Mouse (Mus musculus) intestine, embryonic 14.5 days (tissue): ENCODE data around the gene Fam181b. TPM values are rescaled to one million over a fixed set of nuclear protein-coding genes. Genes with fewer than 3 reads are reported as not detected.

ENCODE experiments used
- ATAC-seq: fragments of 200-750 bp; cut with Nextera tagmentation; replicated peaks from 2 replicates; pipeline ENCODE4 v1.8.0; 2017; ENCODE audit warnings: low read depth, moderate number of reproducible peaks, moderate TSS enrichment, moderate library complexity; ENCODE audit not compliant: low FRiP score, low TSS enrichment
- DNase-seq: peaks from one replicate; pipeline ENCODE4 v3.0.0-alpha.2; 2018; ENCODE audit warnings: low spot score
- H3K27ac ChIP-seq: fragments of 300-500 bp; sonication (generic); 2 replicates; pipeline ENCODE4 v1.5.1; 2014; ENCODE audit warnings: low read depth, mild to moderate bottlenecking, control low read depth
- H3K27me3 ChIP-seq: fragments of 300-500 bp; sonication (generic); replicated peaks from 2 replicates; pipeline ENCODE4 v1.6.1; 2014; ENCODE audit warnings: low read length, control low read depth; ENCODE audit not compliant: control insufficient read depth, insufficient read depth
- H3K36me3 ChIP-seq: fragments of 300-500 bp; sonication (generic); 2 replicates; pipeline ENCODE4 v1.6.1; 2014; ENCODE audit warnings: low read length, control low read depth; ENCODE audit not compliant: control insufficient read depth, insufficient read depth
- H3K4me1 ChIP-seq: fragments of 300-500 bp; sonication (generic); replicated peaks from 2 replicates; pipeline ENCODE4 v1.6.1; 2014; ENCODE audit warnings: low read length, control low read depth, mixed read lengths; ENCODE audit not compliant: control insufficient read depth, insufficient read depth
- H3K4me2 ChIP-seq: fragments of 300-500 bp; sonication (generic); 2 replicates; pipeline ENCODE4 v1.6.1; 2014; ENCODE audit warnings: low read length
- H3K4me3 ChIP-seq: fragments of 300-500 bp; sonication (generic); 2 replicates; pipeline ENCODE4 v1.5.1; 2014; ENCODE audit warnings: low read depth, low read length, control low read depth, mixed read lengths
- H3K9ac ChIP-seq: fragments of 300-500 bp; sonication (generic); 2 replicates; pipeline ENCODE4 v1.6.1; 2014; ENCODE audit warnings: mild to moderate bottlenecking, low read length
- H3K9me3 ChIP-seq: fragments of 300-500 bp; sonication (generic); 2 replicates; pipeline ENCODE4 v1.6.1; 2016; ENCODE audit warnings: low read length, control low read depth; ENCODE audit not compliant: control insufficient read depth
- WGBS: fragments of 180-500 bp; shearing (Covaris S2); extraction: QIAGEN DNeasy Blood & Tissue Kit; methylation state at CpG from one replicate; pipeline ENCODE4 v1.1.7; 2014; 5-methylcytosine and 5-hydroxymethylcytosine counted together
- polyA plus RNA-seq: library from polyadenylated mRNA; unstranded; fragments of >200 nt; fragmentation: Nextera tagmentation; extraction: Ambion mirVana; gene quantifications from 2 replicates; pipeline ENCODE4 v1.2.1, GENCODE M21; 2014

The Fam181b gene
- polyA plus RNA-seq, 1 experiment from 2014 or later, result 4.6 TPM

DNA sequence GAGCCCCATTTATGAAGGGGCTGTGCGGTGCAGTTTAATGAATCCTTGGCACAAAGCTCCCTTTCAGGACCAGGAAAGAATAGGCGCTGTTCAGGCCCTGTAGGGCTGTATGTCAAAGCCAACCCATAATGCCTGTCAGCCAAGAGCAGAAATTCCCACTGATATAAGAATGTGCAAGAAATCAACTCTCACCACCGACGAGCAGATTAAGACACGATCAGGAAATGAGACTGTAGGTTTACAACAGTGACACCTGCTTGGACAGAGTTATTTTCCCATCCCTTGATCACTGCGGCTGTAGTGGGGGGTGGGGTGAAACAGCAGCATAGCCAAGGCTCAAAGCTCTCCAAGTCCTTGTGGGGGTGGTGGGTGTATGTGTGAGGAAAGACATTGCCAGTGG, 17.5 kb upstream of the Fam181b start:
- Histone ChIP-seq H3K36me3 (no peaks in the 10 kb centered on the region), H3K4me3 (no peak overlapping the region), H3K27ac (no peak overlapping the region), H3K9ac (no peak overlapping the region), H3K4me2 (no peak overlapping the region), H3K9me3 (no peaks in the 10 kb centered on the region), H3K27me3 (no peaks in the 10 kb centered on the region), H3K4me1 (no peaks in the 10 kb centered on the region)
- no peak for ATAC-seq
- DNase-seq, result no peak
- WGBS, result 53% methylated on average over 6 of the region's 6 CpGs

DNA sequence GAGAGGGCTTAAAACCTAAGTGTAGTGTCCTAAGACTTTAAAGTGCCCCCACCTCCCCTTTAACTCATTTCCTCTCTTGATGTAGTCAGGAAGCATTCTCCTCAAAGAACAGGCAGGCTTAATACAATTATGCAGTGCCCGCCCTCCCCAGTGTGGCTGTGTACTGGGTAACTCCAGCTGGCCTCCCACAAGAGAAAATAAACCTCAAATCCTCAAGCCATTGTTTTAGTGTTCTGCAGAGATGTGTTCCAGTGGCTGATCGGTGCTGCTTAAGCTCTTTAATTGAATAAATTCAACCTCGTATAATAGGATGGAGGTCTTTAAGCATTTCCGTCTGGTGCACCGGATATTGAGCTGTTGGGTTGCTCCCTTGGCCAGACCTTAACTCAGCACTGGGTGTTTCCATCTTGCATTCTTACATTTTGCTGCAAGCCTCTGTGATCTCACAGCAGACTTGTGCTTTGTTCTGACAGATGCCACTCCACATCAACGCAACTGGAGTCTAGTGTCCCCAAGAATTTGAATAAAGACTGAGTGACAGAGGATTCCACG, 12.1 kb upstream of the Fam181b start:
- Histone ChIP-seq H3K9me3 (no peaks in the 10 kb centered on the region), H3K36me3 (no peaks in the 10 kb centered on the region), H3K27ac (no peak overlapping the region), H3K9ac (no peak overlapping the region), H3K4me3 (no peak overlapping the region), H3K4me1 (no peaks in the 10 kb centered on the region), H3K4me2 (no peak overlapping the region), H3K27me3 (no peaks in the 10 kb centered on the region)
- no peak for DNase-seq
- no peak for ATAC-seq
- 71% methylated on average over 7 of the region's 7 CpGs for WGBS

DNA sequence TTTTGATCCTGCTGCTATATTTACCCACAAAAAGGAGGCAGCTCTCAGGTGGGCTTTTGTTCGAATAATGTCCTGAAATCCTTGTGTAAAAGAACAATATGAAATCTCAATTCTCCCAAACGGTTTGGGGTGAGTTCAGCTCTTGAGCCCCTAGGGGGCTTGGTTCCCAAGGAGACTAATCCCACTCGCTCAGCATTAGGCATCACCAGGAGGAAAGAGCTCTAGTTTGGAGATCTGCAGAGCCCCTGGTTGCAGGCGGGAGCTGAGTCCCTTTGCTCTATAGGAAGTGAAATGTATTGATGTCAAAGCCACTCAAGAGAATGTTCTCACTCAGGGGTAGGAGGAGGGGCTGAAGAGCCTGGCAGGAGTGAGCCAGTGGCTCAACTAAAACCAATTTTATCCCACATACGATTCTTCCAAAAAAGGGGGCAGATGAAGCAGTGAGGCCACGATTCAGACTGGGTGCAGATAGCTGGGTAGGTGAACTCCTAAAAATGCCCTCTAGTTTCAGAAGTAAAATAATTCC, 3.2 kb upstream of the Fam181b start:
- H3K9me3 ChIP-seq, result no peaks in the 10 kb centered on the region
- no peak overlapping the region for H3K9ac ChIP-seq
- no peaks in the 10 kb centered on the region for H3K4me1 ChIP-seq
- 17% methylated on average over 6 of the region's 6 CpGs for WGBS
- H3K36me3 ChIP-seq, result no peaks in the 10 kb centered on the region
- DNase-seq, result no peak
- H3K27ac ChIP-seq, result no peak overlapping the region
- H3K4me3 ChIP-seq, result no peak overlapping the region
- 0 out of 2 replicates have a peak, but pooled peaks cover 8% of the 10 kb centered on the region for H3K27me3 ChIP-seq
- H3K4me2 ChIP-seq, result no peak overlapping the region
- ATAC-seq, result no peak

DNA sequence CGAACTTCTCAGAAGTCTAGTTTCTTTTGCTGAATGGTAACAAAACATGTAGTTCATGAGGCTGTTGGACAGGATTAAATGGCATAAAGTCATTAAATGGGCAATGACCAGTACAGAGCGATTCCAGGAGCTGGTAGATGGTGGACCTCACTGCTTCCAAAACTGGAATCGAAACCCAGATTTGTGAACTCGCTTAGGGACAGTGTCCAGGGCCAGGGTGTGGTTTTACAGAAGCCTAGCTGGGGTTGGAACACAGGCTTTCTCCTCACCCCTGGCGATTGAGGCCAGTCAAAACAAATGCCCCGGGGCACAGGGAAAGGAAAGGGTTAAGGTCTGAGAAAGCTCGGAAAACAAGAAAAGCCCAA, 263 bp upstream of the Fam181b start:
- Histone ChIP-seq H3K27me3 (0 out of 2 replicates have a peak, but pooled peaks cover 12% of the 10 kb centered on the region), H3K9ac (peak overlapping the region; percentile 51; the same call in 1 of the 2 replicates), H3K9me3 (no peaks in the 10 kb centered on the region), H3K27ac (no peak overlapping the region), H3K4me2 (peak overlapping the region; percentile 61), H3K4me3 (peak overlapping the region; percentile 55), H3K36me3 (no peaks in the 10 kb centered on the region), H3K4me1 (no peaks in the 10 kb centered on the region)
- no peak for ATAC-seq
- 24% methylated on average over 7 of the region's 7 CpGs for WGBS
- no peak for DNase-seq

DNA sequence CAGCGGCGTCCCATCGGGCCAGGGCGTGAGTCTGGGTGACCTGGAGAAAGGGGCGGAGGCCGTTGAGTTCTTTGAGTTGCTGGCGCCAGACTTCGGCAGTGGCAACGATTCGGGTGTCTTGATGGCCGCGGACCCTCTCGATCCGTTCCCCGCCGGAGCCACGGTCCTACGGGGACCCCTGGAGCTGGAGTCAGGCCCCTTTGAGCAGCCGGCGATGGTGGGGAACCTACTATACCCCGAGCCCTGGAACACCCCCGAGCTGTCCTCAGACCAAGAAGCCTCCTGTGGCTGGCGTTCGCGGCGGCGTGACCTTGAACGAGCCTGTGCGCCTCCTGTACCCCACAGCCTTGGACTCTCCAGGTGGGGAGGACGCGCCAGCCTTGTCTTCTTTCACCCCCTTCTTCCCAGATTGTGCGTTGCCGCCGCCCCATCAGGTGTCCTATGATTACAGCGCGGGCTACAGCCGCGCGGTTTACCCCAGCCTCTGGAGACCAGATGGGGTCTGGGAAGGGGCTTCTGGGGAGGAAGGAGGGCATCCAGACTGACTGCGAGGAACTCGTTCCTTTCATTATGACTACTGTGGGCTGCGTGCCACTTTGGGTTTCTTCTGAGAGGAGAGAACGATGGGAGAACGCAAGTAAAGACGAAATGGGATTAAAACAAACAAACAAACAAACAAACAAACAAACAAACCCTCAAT, 1.2 kb downstream of the Fam181b start:
- DNase-seq (no peak), ATAC-seq (peak; percentile 47)
- Histone ChIP-seq H3K4me2 (peak overlapping the region; percentile 61), H3K4me3 (peak overlapping the region; percentile 55), H3K36me3 (no peaks in the 10 kb centered on the region), H3K9ac (peak overlapping the region; percentile 51), H3K27me3 (0 out of 2 replicates have a peak, but pooled peaks cover 12% of the 10 kb centered on the region), H3K9me3 (no peaks in the 10 kb centered on the region), H3K4me1 (no peaks in the 10 kb centered on the region), H3K27ac (no peak overlapping the region)
- under 1% methylated on average over 45 of the region's 45 CpGs for WGBS

- Histone ChIP-seq H3K27me3 (no peaks in the 10 kb centered on the region), H3K9ac (no peak overlapping the region), H3K4me3 (no peak overlapping the region), H3K27ac (0 out of 2 replicates have a peak overlapping the region, but pooled peaks have one; percentile 4), H3K4me1 (no peaks in the 10 kb centered on the region), H3K4me2 (no peak overlapping the region), H3K9me3 (no peaks in the 10 kb centered on the region), H3K36me3 (no peaks in the 10 kb centered on the region)
- peak; percentile 42; the same call in 1 of the 2 replicates for ATAC-seq
- DNase-seq, result no peak
- 40% methylated on average over 11 of the region's 11 CpGs for WGBS
Observed at GRCm38 (mm10) chr7:93093371-93094058, 13.8 kb downstream of the Fam181b start.

DNA sequence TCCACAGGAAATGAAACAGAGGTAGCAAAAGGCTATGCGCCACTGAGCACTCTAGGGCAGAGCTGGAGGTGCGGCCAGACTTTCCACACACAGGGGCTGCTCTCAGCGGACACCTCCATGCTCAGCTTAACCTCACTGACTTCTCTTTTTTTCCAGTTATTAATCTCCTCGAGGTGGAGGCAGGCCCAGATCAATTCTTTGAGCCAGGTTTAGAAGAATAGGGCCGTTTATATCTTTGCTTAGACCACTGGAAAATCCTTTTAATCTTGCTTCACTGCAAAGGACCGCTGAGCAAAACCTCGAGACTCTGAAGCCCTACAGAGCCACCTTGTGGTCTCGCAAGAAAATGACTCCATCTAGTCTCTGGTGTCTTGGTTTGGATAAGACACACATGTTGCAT, 15.8 kb downstream of the Fam181b start:
- H3K4me1 ChIP-seq, result no peaks in the 10 kb centered on the region
- H3K9ac ChIP-seq, result no peak overlapping the region
- 8% methylated on average over 8 of the region's 8 CpGs for whole genome bisulfite sequencing
- no peaks in the 10 kb centered on the region for H3K36me3 ChIP-seq
- peak; percentile 80 for ATAC-seq
- H3K27ac ChIP-seq, result no peak overlapping the region
- H3K4me3 ChIP-seq, result no peak overlapping the region; the same call in 1 of the 2 replicates
- H3K27me3 ChIP-seq, result no peaks in the 10 kb centered on the region
- H3K4me2 ChIP-seq, result peak overlapping the region; percentile 45
- H3K9me3 ChIP-seq, result no peaks in the 10 kb centered on the region
- DNase-seq, result peak; percentile 68

DNA sequence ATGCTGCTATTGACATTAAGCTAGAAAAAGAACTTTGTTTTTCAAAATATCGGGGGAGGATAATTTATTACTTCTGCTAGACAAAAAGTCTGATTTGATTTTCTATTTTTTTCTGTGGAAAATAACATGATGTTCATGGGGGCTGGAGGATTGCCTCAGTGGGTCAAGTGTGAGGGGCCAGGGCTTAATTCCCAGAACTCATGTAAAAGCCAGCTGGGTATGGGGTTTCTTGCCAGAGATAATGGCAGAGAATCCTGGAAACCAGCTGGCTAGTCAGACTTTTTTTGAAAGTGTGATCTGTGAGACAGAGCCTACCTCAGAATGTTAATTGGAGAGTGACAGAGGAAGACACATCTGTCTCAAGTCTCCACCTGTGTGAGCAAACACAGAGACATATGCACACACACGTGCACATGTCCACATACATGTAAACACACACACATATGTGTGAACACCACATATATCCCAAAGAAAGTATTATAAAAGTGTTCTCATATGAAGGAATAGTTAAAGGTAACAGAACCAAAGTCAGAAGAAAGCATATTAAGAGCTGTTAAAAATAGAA, 25.2 kb downstream of the Fam181b start:
- Histone ChIP-seq H3K36me3 (no peaks in the 10 kb centered on the region), H3K9me3 (no peaks in the 10 kb centered on the region), H3K27ac (no peak overlapping the region), H3K9ac (no peak overlapping the region), H3K4me2 (no peak overlapping the region), H3K27me3 (no peaks in the 10 kb centered on the region), H3K4me1 (no peaks in the 10 kb centered on the region), H3K4me3 (no peak overlapping the region)
- DNase-seq, result no peak
- WGBS, result 89% methylated on average over 2 of the region's 2 CpGs
- no peak for ATAC-seq
